Mouse (Mus musculus) gastrocnemius, postnatal 14 days (tissue): ENCODE results near the gene Rpl29. TPM values are rescaled to one million over a fixed set of nuclear protein-coding genes. Genes with fewer than 3 reads are reported as not detected.

Experiments
- DNase-seq: peaks from one replicate; pipeline ENCODE4 v3.0.0; 2021; ENCODE audit warnings: mixed read lengths
- intact Hi-C: fragments of 180-260 bp; cut with DNase I; formaldehyde crosslinking; loops from one replicate; pipeline ENCODE4 v1.15.1; 2025; ENCODE audit warnings: low total_unique reads
- total RNA-seq, 2 experiments: library from RNA; stranded (reverse); gene quantifications; 2 replicates each; pipeline ENCODE4 v1.2.3; 2021

The Rpl29 gene
- total RNA-seq, 2 experiments from 2014 or later = 350 to 424 TPM

- intact Hi-C loops = no loop called here
- no peak for DNase-seq
These were observed 23.6 kb downstream of the Rpl29 start for GRCm38 (mm10) chr9:106452821-106453220.

GRCm38 (mm10) chr9:106453271-106454070 lies 24.2 kb downstream of the Rpl29 start, which contains the start of gene Pcbp4:
Pcbp4 (plus strand) TSS chr9:106453291.
- intact Hi-C loops = no loop called here
- peak; percentile 66 for DNase-seq

- intact Hi-C loops = no loop called here
- no peak for DNase-seq
These were observed 25.0 kb downstream of the Rpl29 start for GRCm38 (mm10) chr9:106454071-106454761.

- no peak for DNase-seq
- intact Hi-C loops = no loop called here
These were observed 25.8 kb downstream of the Rpl29 start for GRCm38 (mm10) chr9:106454888-106455681.

GRCm38 (mm10) chr9:106456325-106457162 lies 27.3 kb downstream of the Rpl29 start:
- intact Hi-C loops = no loop called here
- peak; percentile 61 for DNase-seq

GRCm38 (mm10) chr9:106457163-106457559 lies 27.9 kb downstream of the Rpl29 start:
- intact Hi-C loops = no loop called here
- DNase-seq = no peak

- intact Hi-C loops = no loop called here
- no peak for DNase-seq
These were observed 28.7 kb downstream of the Rpl29 start for GRCm38 (mm10) chr9:106457920-106458319.

- DNase-seq = no peak
- intact Hi-C loops = no loop called here
These were observed 30.7 kb downstream of the Rpl29 start for GRCm38 (mm10) chr9:106459946-106460345.

- no peak for DNase-seq
- intact Hi-C loops = no loop called here
These were observed 31.3 kb downstream of the Rpl29 start for GRCm38 (mm10) chr9:106460401-106461025.

GRCm38 (mm10) chr9:106461026-106461415 lies 31.8 kb downstream of the Rpl29 start:
- intact Hi-C loops = no loop called here
- no peak for DNase-seq

- intact Hi-C loops = no loop called here
- DNase-seq = no peak
These were observed 32.6 kb downstream of the Rpl29 start for GRCm38 (mm10) chr9:106461641-106462429.

GRCm38 (mm10) chr9:106462430-106462800 lies 33.2 kb downstream of the Rpl29 start:
- intact Hi-C loops = no loop called here
- DNase-seq = no peak

GRCm38 (mm10) chr9:106463122-106464063 lies 34.1 kb downstream of the Rpl29 start:
- intact Hi-C loops = no loop called here

GRCm38 (mm10) chr9:106464751-106465541 lies 35.7 kb downstream of the Rpl29 start:
- peak; percentile 71 for DNase-seq

More at GRCm38 (mm10) chr9:106463122-106464063, 34.1 kb downstream of the Rpl29 start:
- DNase-seq = no peak

GRCm38 (mm10) chr9:106465571-106466200 lies 36.4 kb downstream of the Rpl29 start, which contains the start of gene Gpr62:
Gpr62 (minus strand) TSS chr9:106465938.
- peak; percentile 74 for DNase-seq
- intact Hi-C loops = no loop called here

More at GRCm38 (mm10) chr9:106464751-106465541, 35.7 kb downstream of the Rpl29 start:
- intact Hi-C loops = no loop called here

GRCm38 (mm10) chr9:106466721-106467120 lies 37.5 kb downstream of the Rpl29 start:
- intact Hi-C loops = no loop called here

More at GRCm38 (mm10) chr9:106466721-106467120, 37.5 kb downstream of the Rpl29 start:
- DNase-seq = no peak
